Mouse (Mus musculus) cerebellum, adult (tissue): ENCODE data around the gene Fbxl12.
"Not testable (repeated sequence)": the region's sequence is repeated elsewhere in the genome, so short reads cannot be mapped to it uniquely, and the experiment has no call there.

Experiments used
- ATAC-seq: cut with Nextera tagmentation; 2 replicates; pipeline ENCODE4 v1.9.2; 2017; ENCODE audit warnings: mild to moderate bottlenecking, moderate library complexity, mixed read lengths; ENCODE audit not compliant: insufficient number of reproducible peaks, low FRiP score, low TSS enrichment

The Fbxl12 gene

GRCm38 (mm10) chr9:20644360-20645081, at the start of gene Fbxl12:
Gene Fbxl12, minus strand, starts transcription at chr9:20644767.
- ATAC-seq: peak; percentile 80

GRCm38 (mm10) chr9:20692863-20693262, 48.3 kb upstream of the Fbxl12 start:
- no peak for ATAC-seq

- not testable (repeated sequence) for ATAC-seq
Observed at GRCm38 (mm10) chr9:20690449-20690848, 45.9 kb upstream of the Fbxl12 start.

- ATAC-seq: no peak
Observed at GRCm38 (mm10) chr9:20689913-20690312, 45.3 kb upstream of the Fbxl12 start.

GRCm38 (mm10) chr9:20689403-20689802, 44.8 kb upstream of the Fbxl12 start:
- no peak for ATAC-seq

- ATAC-seq: no peak
Observed at GRCm38 (mm10) chr9:20685081-20685861, 40.7 kb upstream of the Fbxl12 start.

- ATAC-seq: no peak
Observed at GRCm38 (mm10) chr9:20682389-20682722, 37.8 kb upstream of the Fbxl12 start.

- ATAC-seq: no peak
Observed at GRCm38 (mm10) chr9:20681546-20682388, 37.2 kb upstream of the Fbxl12 start.

GRCm38 (mm10) chr9:20680378-20680958, 35.9 kb upstream of the Fbxl12 start:
- no peak for ATAC-seq

- ATAC-seq: no peak
Observed at GRCm38 (mm10) chr9:20677892-20678291, 33.3 kb upstream of the Fbxl12 start.

- no peak for ATAC-seq
Observed at GRCm38 (mm10) chr9:20672047-20672446, 27.5 kb upstream of the Fbxl12 start.

- ATAC-seq: no peak
Observed at GRCm38 (mm10) chr9:20668065-20668464, 23.5 kb upstream of the Fbxl12 start.

- no peak for ATAC-seq
Observed at GRCm38 (mm10) chr9:20666510-20667034, 22.0 kb upstream of the Fbxl12 start.

- ATAC-seq: no peak
Observed at GRCm38 (mm10) chr9:20665925-20666324, 21.4 kb upstream of the Fbxl12 start.

GRCm38 (mm10) chr9:20664982-20665637, 20.5 kb upstream of the Fbxl12 start:
- ATAC-seq: no peak

- no peak for ATAC-seq
Observed at GRCm38 (mm10) chr9:20664366-20664765, 19.8 kb upstream of the Fbxl12 start.

GRCm38 (mm10) chr9:20663956-20664355, 19.4 kb upstream of the Fbxl12 start:
- no peak for ATAC-seq

- no peak for ATAC-seq
Observed at GRCm38 (mm10) chr9:20662874-20663273, 18.3 kb upstream of the Fbxl12 start.

GRCm38 (mm10) chr9:20662325-20662724, 17.8 kb upstream of the Fbxl12 start:
- ATAC-seq: 0 out of 2 replicates have a peak, but pooled peaks have one; percentile 29

GRCm38 (mm10) chr9:20657546-20657945, 13.0 kb upstream of the Fbxl12 start:
- no peak for ATAC-seq
